Comparison of ENCODE assay signal across 16 mouse cellular contexts in genomic region chr17:45746755-45747154, GRCm38 (mm10). TPM values are rescaled to one million over a fixed set of nuclear protein-coding genes. Genes with fewer than 3 reads are reported as not detected.
DNase-seq lines count a peak whose midpoint lies in the region; ATAC-seq and TF ChIP-seq lines count a peak whose summit lies in the region.
"Had no signal": no experiment of that assay in that cellular context is flagged by ENCODE, and none has a peak within 500 bp of the region (broad histone marks: within the 10 kb centered on the region; RNA-seq: fewer than 3 reads in every experiment).

No protein-coding gene starts in this region.

- H3K4me3 ChIP-seq in spleen, adult 2 months (ENCODE audit: extremely low read depth, insufficient read depth, insufficient read length) = peak overlapping the region; percentile 6; the same call in 1 of the 2 replicates
- H3K4me3 ChIP-seq in liver, embryonic 16.5 days (ENCODE audit: low read depth, low read length) = no peak overlapping the region
- no peak overlapping the region for H3K4me3 ChIP-seq in hindbrain, embryonic 11.5 days (ENCODE audit: low read depth, low read length)
- H3K4me3 ChIP-seq: embryonic facial prominence, embryonic 12.5 days; hindbrain, embryonic 15.5 days; layer of hippocampus, adult 2 months had no signal

- no peaks in the 10 kb centered on the region for H3K9me3 ChIP-seq in liver, embryonic 16.5 days (replicated peaks; ENCODE audit: control insufficient read depth, low read length)
- no peaks in the 10 kb centered on the region for H3K9me3 ChIP-seq in hindbrain, embryonic 11.5 days (ENCODE audit: control insufficient read depth, low read length)
- H3K9me3 ChIP-seq: embryonic facial prominence, embryonic 12.5 days; hindbrain, embryonic 15.5 days had no signal

- no peaks in the 10 kb centered on the region for H3K36me3 ChIP-seq in spleen, adult 2 months (ENCODE audit: control insufficient read depth, insufficient read depth, low read length)
- H3K36me3 ChIP-seq in liver, embryonic 16.5 days (ENCODE audit: control insufficient read depth, insufficient read depth) = no peaks in the 10 kb centered on the region
- H3K36me3 ChIP-seq in hindbrain, embryonic 11.5 days (ENCODE audit: control insufficient read depth, insufficient read depth, low read length) = no peaks in the 10 kb centered on the region
- H3K36me3 ChIP-seq: embryonic facial prominence, embryonic 12.5 days; hindbrain, embryonic 15.5 days had no signal

- H3K9ac ChIP-seq in liver, embryonic 16.5 days (ENCODE audit: low read depth, low read length) = peak overlapping the region; percentile 16; the same call in 1 of the 2 replicates
- H3K9ac ChIP-seq in hindbrain, embryonic 11.5 days (ENCODE audit: low read depth, low read length) = no peak overlapping the region
- H3K9ac ChIP-seq: embryonic facial prominence, embryonic 12.5 days; hindbrain, embryonic 15.5 days had no signal

- no peak overlapping the region for H3K27ac ChIP-seq in spleen, adult 2 months (ENCODE audit: insufficient read depth, low read length)
- H3K27ac ChIP-seq in liver, embryonic 16.5 days (ENCODE audit: low read length) = 0 out of 2 replicates have a peak overlapping the region, but pooled peaks have one; percentile 42
- no peak overlapping the region for H3K27ac ChIP-seq in hindbrain, embryonic 11.5 days (ENCODE audit: low read depth, low read length)
- H3K27ac ChIP-seq: embryonic facial prominence, embryonic 12.5 days; hindbrain, embryonic 15.5 days; layer of hippocampus, adult 2 months had no signal

- DNase-seq in spleen, adult 2 months (ENCODE audit: low read depth in 1 of 2, low spot score in 2 of 2) = peak in 1 of 2 experiments; percentile 16
- DNase-seq in spleen, postnatal 10 days (ENCODE audit: low spot score in 2 of 2) = no peak
- DNase-seq in Muller cell, postnatal 12 days (ENCODE audit: inconsistent ontology term) = peak; percentile 51
- no peak for DNase-seq in hindbrain, embryonic 11.5 days (ENCODE audit: low spot score)
- no peak for DNase-seq in adrenal gland, postnatal 4 days (ENCODE audit: low spot score in 2 of 2)
- DNase-seq in gastrocnemius, adult 8-10 months (ENCODE audit: low spot score in 2 of 2) = no peak
- DNase-seq: cerebellum, postnatal 10 days; kidney, adult 8-10 months; lung, adult 18-20 months had no signal

- peaks cover 8% of the 10 kb centered on the region; the same call in 1 of the 2 replicates for H3K4me1 ChIP-seq in spleen, adult 2 months (ENCODE audit: control insufficient read depth, insufficient read depth, insufficient read length)
- H3K4me1 ChIP-seq in liver, embryonic 16.5 days (ENCODE audit: control insufficient read depth, low read depth, low read length) = peaks cover 62% of the 10 kb centered on the region
- H3K4me1 ChIP-seq in hindbrain, embryonic 11.5 days (replicated peaks; ENCODE audit: control insufficient read depth, insufficient read depth, low read length) = no peaks in the 10 kb centered on the region
- H3K4me1 ChIP-seq: hindbrain, embryonic 15.5 days had no signal

- no peak for ATAC-seq in liver, embryonic 16.5 days (ENCODE audit: low read depth)
- no peak for ATAC-seq in hindbrain, embryonic 11.5 days (ENCODE audit: low FRiP score)

- no peak overlapping the region for H3K4me2 ChIP-seq in liver, embryonic 16.5 days (ENCODE audit: low read depth, low read length)
- no peak overlapping the region for H3K4me2 ChIP-seq in hindbrain, embryonic 11.5 days (replicated peaks; ENCODE audit: low read depth, low read length)
- H3K4me2 ChIP-seq: embryonic facial prominence, embryonic 12.5 days; heart, embryonic 11.5 days; hindbrain, embryonic 15.5 days had no signal

- H3K27me3 ChIP-seq in spleen, adult 2 months (ENCODE audit: control insufficient read depth, insufficient read depth, low read length) = no peaks in the 10 kb centered on the region
- H3K27me3 ChIP-seq in liver, embryonic 16.5 days (ENCODE audit: control insufficient read depth, insufficient read depth, low read depth, low read length) = no peaks in the 10 kb centered on the region
- no peaks in the 10 kb centered on the region for H3K27me3 ChIP-seq in hindbrain, embryonic 11.5 days (ENCODE audit: control insufficient read depth, insufficient read depth, low read length)
- H3K27me3 ChIP-seq: embryonic facial prominence, embryonic 12.5 days; hindbrain, embryonic 15.5 days had no signal

- no peak for TF ChIP-seq POLR2A in spleen, adult 2 months (IDR thresholded peaks at IDR 0.05; ENCODE audit: low read depth, low read length)

- WGBS in spleen, adult 2 months = 11% methylated on average over 12 of the region's 12 CpGs
- WGBS in liver, embryonic 16.5 days (ENCODE audit: insufficient replicate concordance) = 37% methylated on average over 12 of the region's 12 CpGs
- 72% methylated on average over 12 of the region's 12 CpGs for WGBS in hindbrain, embryonic 11.5 days

- no peak for TF ChIP-seq CTCF in spleen, adult 2 months (IDR thresholded peaks at IDR 0.05; ENCODE audit: extremely low read depth, insufficient read depth, insufficient read length, insufficient replicate concordance)

RNA-seq across cellular contexts. Expression of gene 1600014C23Rik, which starts 13.1 kb away (rescaled TPM):
- not detected in 2 replicates for polyA plus RNA-seq in spleen, adult 2 months (2012; rRNA removed)
- not detected in 2 replicates for polyA plus RNA-seq in liver, embryonic 16.5 days (2015; fragmentation: Nextera tagmentation; extraction: Ambion mirVana)
- 0.32 and 0.37 TPM in 2 replicates for polyA plus RNA-seq in hindbrain, embryonic 11.5 days (2014; fragmentation: Nextera tagmentation; extraction: Ambion mirVana)
- total RNA-seq in adrenal gland, postnatal 4 days (2021) = not detected
- total RNA-seq in gastrocnemius, adult 8-10 months (2022) = under 1 TPM in 1 of 4 experiments, not detected in 3; 0.92 TPM
- total RNA-seq: adrenal gland, adult 18-20 months; layer of hippocampus, adult 2 months had no signal
- polyA plus RNA-seq: neural tube, embryonic 11.5 days had no signal
